Mouse (Mus musculus) liver, embryonic 11.5 days (tissue): Measurements from ENCODE around the gene Jdp2. TPM values are rescaled to one million over a fixed set of nuclear protein-coding genes. Genes with fewer than 3 reads are reported as not detected.

ENCODE experiments used
- polyA plus RNA-seq: library from polyadenylated mRNA; unstranded; fragments of >200 nt; fragmentation: Nextera tagmentation; extraction: Ambion mirVana; gene quantifications from 2 replicates; pipeline ENCODE4 v1.2.1, GENCODE M21; 2014

Jdp2 gene
- polyA plus RNA-seq, 1 experiment from 2014 or later = 0.59 TPM

Other genes with a start within 250 kb of the Jdp2 start
- 271 and 278 TPM in 2 replicates for gene Tmed10, start 224.2 kb upstream of the Jdp2 start, polyA plus RNA-seq
- 1.3 and 1.6 TPM in 2 replicates for gene Fos, start 125.1 kb upstream of the Jdp2 start, polyA plus RNA-seq
- 6.8 and 8.6 TPM in 2 replicates for gene Batf, start 87.6 kb downstream of the Jdp2 start, polyA plus RNA-seq
- gene Flvcr2, start 147.5 kb downstream of the Jdp2 start, polyA plus RNA-seq = 3.3 and 3.9 TPM in 2 replicates
- 138 and 141 TPM in 2 replicates for gene Erg28, start 225.5 kb downstream of the Jdp2 start, polyA plus RNA-seq
- 13.9 and 14.6 TPM in 2 replicates for gene Ttll5, start 225.6 kb downstream of the Jdp2 start, polyA plus RNA-seq